Mouse (Mus musculus): Measurements from ENCODE around the gene Gata2. TPM values are rescaled to one million over a fixed set of nuclear protein-coding genes. Genes with fewer than 3 reads are reported as not detected.

The Gata2 gene
- polyA plus RNA-seq, 1 experiment: not detected

- TF ChIP-seq POLR2A (IDR thresholded peaks at IDR 0.05; ENCODE audit: borderline replicate concordance, low read depth, low read length) (no peak), CTCF (IDR thresholded peaks at IDR 0.05; ENCODE audit: low read depth, low read length) (no peak)
- H3K4me1 ChIP-seq (ENCODE audit: control insufficient read depth, insufficient read depth, low read length): no peaks in the 10 kb centered on the region
- no peak overlapping the region for H3K4me3 ChIP-seq (ENCODE audit: insufficient read depth, low read length)
- no peak overlapping the region for H3K27ac ChIP-seq (ENCODE audit: insufficient read depth, low read depth, low read length)
Observed at GRCm38 (mm10) chr6:88174191-88174590, 19.5 kb upstream of the Gata2 start.

GRCm38 (mm10) chr6:88174676-88175075, 19.0 kb upstream of the Gata2 start:
- no peak overlapping the region for H3K27ac ChIP-seq (ENCODE audit: insufficient read depth, low read depth, low read length)
- H3K4me3 ChIP-seq (ENCODE audit: insufficient read depth, low read length): no peak overlapping the region
- H3K4me1 ChIP-seq (ENCODE audit: control insufficient read depth, insufficient read depth, low read length): no peaks in the 10 kb centered on the region
- TF ChIP-seq POLR2A (IDR thresholded peaks at IDR 0.05; ENCODE audit: borderline replicate concordance, low read depth, low read length): no peak
- no peak for TF ChIP-seq CTCF (IDR thresholded peaks at IDR 0.05; ENCODE audit: low read depth, low read length)

- TF ChIP-seq POLR2A (IDR thresholded peaks at IDR 0.05; ENCODE audit: borderline replicate concordance, low read depth, low read length) (no peak), CTCF (IDR thresholded peaks at IDR 0.05; ENCODE audit: low read depth, low read length) (no peak)
- Histone ChIP-seq H3K4me3 (ENCODE audit: insufficient read depth, low read length) (no peak overlapping the region), H3K27ac (ENCODE audit: insufficient read depth, low read depth, low read length) (no peak overlapping the region), H3K4me1 (ENCODE audit: control insufficient read depth, insufficient read depth, low read length) (peaks cover 6% of the 10 kb centered on the region)
Observed at GRCm38 (mm10) chr6:88184671-88185070, 9.0 kb upstream of the Gata2 start.

GRCm38 (mm10) chr6:88188148-88188547, 5.5 kb upstream of the Gata2 start:
- TF ChIP-seq CTCF (IDR thresholded peaks at IDR 0.05; ENCODE audit: low read depth, low read length): no peak
- no peak for TF ChIP-seq POLR2A (IDR thresholded peaks at IDR 0.05; ENCODE audit: borderline replicate concordance, low read depth, low read length)
- Histone ChIP-seq H3K4me3 (ENCODE audit: insufficient read depth, low read length) (no peak overlapping the region), H3K27ac (ENCODE audit: insufficient read depth, low read depth, low read length) (no peak overlapping the region), H3K4me1 (ENCODE audit: control insufficient read depth, insufficient read depth, low read length) (peaks cover 3% of the 10 kb centered on the region; the same call in 1 of the 2 replicates)

- Histone ChIP-seq H3K4me1 (ENCODE audit: control insufficient read depth, insufficient read depth, low read length) (no peaks in the 10 kb centered on the region; the same call in 1 of the 2 replicates), H3K27ac (ENCODE audit: insufficient read depth, low read depth, low read length) (no peak overlapping the region), H3K4me3 (ENCODE audit: insufficient read depth, low read length) (peak overlapping the region; percentile 50)
- no peak for TF ChIP-seq POLR2A (IDR thresholded peaks at IDR 0.05; ENCODE audit: borderline replicate concordance, low read depth, low read length)
- TF ChIP-seq CTCF (IDR thresholded peaks at IDR 0.05; ENCODE audit: low read depth, low read length): peak; percentile 96
Observed at GRCm38 (mm10) chr6:88189312-88190042, 4.2 kb upstream of the Gata2 start.

- H3K27ac ChIP-seq (ENCODE audit: insufficient read depth, low read depth, low read length): no peak overlapping the region
- H3K4me3 ChIP-seq (ENCODE audit: insufficient read depth, low read length): no peak overlapping the region
- no peaks in the 10 kb centered on the region for H3K4me1 ChIP-seq (ENCODE audit: control insufficient read depth, insufficient read depth, low read length)
- no peak for TF ChIP-seq CTCF (IDR thresholded peaks at IDR 0.05; ENCODE audit: low read depth, low read length)
- TF ChIP-seq POLR2A (IDR thresholded peaks at IDR 0.05; ENCODE audit: borderline replicate concordance, low read depth, low read length): no peak
Observed at GRCm38 (mm10) chr6:88190043-88190309, 3.7 kb upstream of the Gata2 start.

GRCm38 (mm10) chr6:88190310-88191023, 3.2 kb upstream of the Gata2 start:
- no peaks in the 10 kb centered on the region for H3K4me1 ChIP-seq (ENCODE audit: control insufficient read depth, insufficient read depth, low read length)
- H3K27ac ChIP-seq (ENCODE audit: insufficient read depth, low read depth, low read length): no peak overlapping the region
- TF ChIP-seq POLR2A (IDR thresholded peaks at IDR 0.05; ENCODE audit: borderline replicate concordance, low read depth, low read length) (no peak), CTCF (IDR thresholded peaks at IDR 0.05; ENCODE audit: low read depth, low read length) (no peak)
- no peak overlapping the region for H3K4me3 ChIP-seq (ENCODE audit: insufficient read depth, low read length)

GRCm38 (mm10) chr6:88191024-88191365, 2.7 kb upstream of the Gata2 start:
- H3K4me1 ChIP-seq (ENCODE audit: control insufficient read depth, insufficient read depth, low read length): no peaks in the 10 kb centered on the region
- TF ChIP-seq CTCF (IDR thresholded peaks at IDR 0.05; ENCODE audit: low read depth, low read length) (no peak), POLR2A (IDR thresholded peaks at IDR 0.05; ENCODE audit: borderline replicate concordance, low read depth, low read length) (no peak)
- no peak overlapping the region for H3K27ac ChIP-seq (ENCODE audit: insufficient read depth, low read depth, low read length)
- H3K4me3 ChIP-seq (ENCODE audit: insufficient read depth, low read length): no peak overlapping the region

- Histone ChIP-seq H3K4me3 (ENCODE audit: insufficient read depth, low read length) (no peak overlapping the region), H3K4me1 (ENCODE audit: control insufficient read depth, insufficient read depth, low read length) (no peaks in the 10 kb centered on the region), H3K27ac (ENCODE audit: insufficient read depth, low read depth, low read length) (no peak overlapping the region)
- TF ChIP-seq CTCF (IDR thresholded peaks at IDR 0.05; ENCODE audit: low read depth, low read length) (no peak), POLR2A (IDR thresholded peaks at IDR 0.05; ENCODE audit: borderline replicate concordance, low read depth, low read length) (no peak)
Observed at GRCm38 (mm10) chr6:88191411-88192070, 2.1 kb upstream of the Gata2 start.

GRCm38 (mm10) chr6:88192756-88193155, 935 bp upstream of the Gata2 start:
- Histone ChIP-seq H3K4me1 (ENCODE audit: control insufficient read depth, insufficient read depth, low read length) (no peaks in the 10 kb centered on the region), H3K4me3 (ENCODE audit: insufficient read depth, low read length) (no peak overlapping the region), H3K27ac (ENCODE audit: insufficient read depth, low read depth, low read length) (no peak overlapping the region)
- TF ChIP-seq CTCF (IDR thresholded peaks at IDR 0.05; ENCODE audit: low read depth, low read length) (no peak), POLR2A (IDR thresholded peaks at IDR 0.05; ENCODE audit: borderline replicate concordance, low read depth, low read length) (no peak)
